Mouse (Mus musculus) spleen, postnatal 4 days (tissue): ENCODE data around the gene Cacna1i.

Experiments
- DNase-seq, 2 experiments: peaks; one replicate each; pipeline ENCODE4 v3.0.0; 2022; ENCODE audit warnings: low spot score in 2 of 2

Gene Cacna1i

DNA sequence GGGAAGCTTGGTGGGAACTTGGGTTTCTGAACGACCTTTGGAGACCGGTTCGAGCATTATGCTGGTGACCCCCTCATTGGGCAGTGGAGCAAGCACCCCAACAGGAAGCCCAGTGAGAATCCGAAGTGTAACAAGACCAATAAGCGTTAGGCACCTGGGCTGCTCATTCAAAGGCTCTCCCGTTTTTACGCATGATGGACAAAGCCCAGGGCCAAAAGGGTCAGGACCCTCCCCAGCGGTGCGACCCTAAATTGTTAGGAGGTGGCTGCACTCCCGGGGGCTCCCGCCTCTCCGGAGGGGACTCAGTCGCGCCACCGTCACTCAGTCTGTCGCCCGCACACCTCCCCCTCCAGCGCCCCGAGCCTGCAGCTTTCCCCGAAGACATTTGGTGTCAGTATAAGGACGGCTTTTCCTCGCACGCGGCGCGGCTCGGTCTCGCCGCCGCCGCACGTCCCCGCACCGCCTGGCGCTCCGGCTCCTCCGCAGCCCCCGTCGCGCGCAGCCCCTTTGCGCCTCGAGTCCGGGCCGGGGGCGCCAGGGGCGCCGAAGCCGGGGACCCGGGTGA lies at the start of gene Cacna1i:
Gene Cacna1i, plus strand, starts transcription at position 388 of the 565 bp plus-strand sequence.
- DNase-seq, result no peak

DNA sequence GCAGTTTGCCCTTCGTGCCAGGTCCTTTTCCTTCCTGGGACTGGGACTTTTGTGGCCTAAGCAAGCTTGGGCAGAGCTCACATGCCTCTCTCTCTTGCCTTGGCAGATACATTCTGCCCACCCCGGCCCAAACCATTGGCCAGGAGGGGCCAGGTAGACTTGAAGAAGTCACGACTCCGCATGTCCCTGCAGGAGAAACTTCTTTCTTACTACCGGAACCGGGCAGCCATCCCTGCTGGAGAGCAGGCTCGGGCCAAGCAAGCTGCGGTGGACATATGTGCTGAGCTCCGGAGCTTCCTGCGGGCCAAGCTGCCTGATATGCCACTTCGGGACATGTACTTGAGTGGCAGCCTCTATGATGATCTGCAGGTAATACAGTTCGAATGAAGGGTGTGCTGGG lies 38.9 kb upstream of the Cacna1i start:
- DNase-seq, result no peak

GRCm38 (mm10) chr15:80248596-80248995 lies 38.4 kb upstream of the Cacna1i start:
- DNase-seq, result no peak

GRCm38 (mm10) chr15:80249672-80250071 lies 37.4 kb upstream of the Cacna1i start:
- DNase-seq, result no peak

DNA sequence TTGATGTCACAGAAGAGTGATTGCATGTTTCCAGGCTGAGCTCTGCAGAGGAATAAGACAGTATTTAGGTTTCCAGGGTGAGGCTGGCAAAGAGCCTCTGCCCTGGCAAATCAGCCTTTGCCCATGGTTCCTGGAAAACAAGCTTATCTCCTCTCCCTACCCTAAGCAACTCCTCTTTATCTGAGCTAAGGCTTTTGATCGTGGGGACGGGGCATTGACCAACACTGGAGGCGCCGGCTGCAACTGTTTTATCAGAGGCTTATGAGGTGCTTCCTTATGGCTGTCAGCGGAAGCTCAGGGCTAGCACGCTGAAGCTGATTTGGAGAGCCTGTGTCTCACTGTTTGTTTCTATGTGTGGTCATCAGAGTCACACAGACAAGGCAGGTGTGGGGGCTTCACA lies 36.5 kb upstream of the Cacna1i start:
- no peak for DNase-seq

- no peak for DNase-seq
Observed at GRCm38 (mm10) chr15:80253530-80253929, 33.5 kb upstream of the Cacna1i start.

GRCm38 (mm10) chr15:80254207-80254606 lies 32.8 kb upstream of the Cacna1i start:
- no peak for DNase-seq

GRCm38 (mm10) chr15:80254847-80255645 lies 32.0 kb upstream of the Cacna1i start, which contains the start of gene Atf4:
Gene Atf4 (plus strand): TSS chr15:80255184.
- peak; percentile 95 to 97 for DNase-seq

- DNase-seq, result peak; percentile 86 to 93
Observed at GRCm38 (mm10) chr15:80255646-80256121, 31.4 kb upstream of the Cacna1i start.

DNA sequence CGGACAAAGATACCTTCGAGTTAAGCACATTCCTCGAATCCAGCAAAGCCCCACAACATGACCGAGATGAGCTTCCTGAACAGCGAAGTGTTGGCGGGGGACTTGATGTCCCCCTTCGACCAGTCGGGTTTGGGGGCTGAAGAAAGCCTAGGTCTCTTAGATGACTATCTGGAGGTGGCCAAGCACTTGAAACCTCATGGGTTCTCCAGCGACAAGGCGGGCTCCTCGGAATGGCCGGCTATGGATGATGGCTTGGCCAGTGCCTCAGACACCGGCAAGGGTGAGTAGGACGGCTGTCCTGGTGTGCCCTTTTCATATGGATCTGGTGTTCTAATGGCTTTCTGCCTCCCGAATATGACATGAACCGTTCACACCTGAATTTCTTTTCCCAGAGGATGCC lies 30.8 kb upstream of the Cacna1i start:
- DNase-seq, result peak in 1 of 2 experiments; percentile 71

- DNase-seq, result peak in 1 of 2 experiments; percentile 67
Observed at GRCm38 (mm10) chr15:80256656-80257601, 30.1 kb upstream of the Cacna1i start.

DNA sequence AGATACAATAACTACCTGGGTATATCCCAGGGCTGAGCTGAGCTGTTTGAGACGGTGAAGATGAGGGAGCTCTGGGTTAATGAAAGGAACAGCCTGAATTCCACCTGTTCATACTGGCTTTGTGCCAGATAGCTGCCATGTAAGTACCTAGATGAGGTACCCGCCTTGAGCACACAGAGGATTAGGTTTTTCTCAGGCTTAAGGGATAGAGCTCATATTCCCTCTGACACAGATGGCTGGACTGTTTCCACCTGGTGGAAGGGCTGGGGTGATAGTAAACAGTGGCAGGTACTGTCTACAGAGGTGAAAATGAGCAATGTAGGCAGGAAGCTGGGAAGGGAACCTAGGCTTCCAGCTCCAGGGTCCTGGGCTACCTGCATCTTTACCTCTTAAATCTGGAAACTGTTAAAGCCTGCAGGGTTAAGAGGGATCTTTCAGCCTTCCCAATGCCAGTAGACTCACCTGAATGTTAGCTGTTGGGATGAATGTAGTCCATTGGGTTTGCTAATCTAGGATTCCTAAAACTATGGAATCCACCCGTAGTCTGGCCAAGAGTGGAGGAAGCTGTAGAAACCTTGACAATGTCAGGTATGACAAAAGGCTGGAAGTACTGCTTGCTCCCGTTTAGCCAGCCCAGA lies 29.3 kb upstream of the Cacna1i start:
- no peak for DNase-seq

GRCm38 (mm10) chr15:80258240-80259170 lies 28.5 kb upstream of the Cacna1i start:
- peak; percentile 71 to 81 for DNase-seq

- DNase-seq, result no peak
Observed at GRCm38 (mm10) chr15:80259406-80260045, 27.5 kb upstream of the Cacna1i start.

- DNase-seq, result peak; percentile 85 to 96
Observed at GRCm38 (mm10) chr15:80260677-80261076, 26.4 kb upstream of the Cacna1i start.

GRCm38 (mm10) chr15:80261100-80261499 lies 25.9 kb upstream of the Cacna1i start:
- no peak for DNase-seq

GRCm38 (mm10) chr15:80263610-80264575 lies 23.1 kb upstream of the Cacna1i start, which contains the start of gene Rps19bp1:
Gene Rps19bp1 (minus strand): TSS chr15:80264315.
- peak; percentile 88 to 94 for DNase-seq

GRCm38 (mm10) chr15:80266281-80266680 lies 20.8 kb upstream of the Cacna1i start:
- DNase-seq, result peak; percentile 67 to 83
